Mouse (Mus musculus) limb, embryonic 12.5 days (tissue): ENCODE results near the gene Cpox. TPM values are rescaled to one million over a fixed set of nuclear protein-coding genes. Genes with fewer than 3 reads are reported as not detected.
A peak's percentile ranks its signal among the peaks of the same experiment; 100 is the strongest.

Source experiments
- ATAC-seq: fragments of 200-750 bp; cut with Nextera tagmentation; 2 replicates; pipeline ENCODE4 v1.8.0; 2017; ENCODE audit warnings: low read depth, moderate TSS enrichment; ENCODE audit not compliant: insufficient number of reproducible peaks, insufficient read depth, low FRiP score, low TSS enrichment
- H3K27ac ChIP-seq: fragments of 300-500 bp; sonication (generic); 2 replicates; pipeline ENCODE4 v1.5.1; 2016; ENCODE audit warnings: mild to moderate bottlenecking, moderate library complexity
- H3K27me3 ChIP-seq: fragments of 300-500 bp; sonication (generic); 2 replicates; pipeline ENCODE4 v1.6.1; 2016; ENCODE audit warnings: mild to moderate bottlenecking, moderate library complexity
- H3K36me3 ChIP-seq: fragments of 300-500 bp; sonication (generic); 2 replicates; pipeline ENCODE4 v1.6.1; 2016; ENCODE audit warnings: mild to moderate bottlenecking, moderate library complexity
- H3K4me1 ChIP-seq: fragments of 300-500 bp; sonication (generic); replicated peaks from 2 replicates; pipeline ENCODE4 v1.6.1; 2016
- H3K4me2 ChIP-seq: fragments of 300-500 bp; sonication (generic); 2 replicates; pipeline ENCODE4 v1.6.1; 2016; ENCODE audit warnings: mild to moderate bottlenecking, moderate library complexity
- H3K4me3 ChIP-seq: fragments of 300-500 bp; sonication (generic); replicated peaks from 2 replicates; pipeline ENCODE4 v1.5.1; 2016; ENCODE audit warnings: mild to moderate bottlenecking
- H3K9ac ChIP-seq: fragments of 300-500 bp; sonication (generic); replicated peaks from 2 replicates; pipeline ENCODE4 v1.6.1; 2016; ENCODE audit warnings: mild to moderate bottlenecking, moderate library complexity
- H3K9me3 ChIP-seq: fragments of 300-500 bp; sonication (generic); 2 replicates; pipeline ENCODE4 v1.6.1; 2016; ENCODE audit warnings: mild to moderate bottlenecking, moderate library complexity
- WGBS: fragments of 180-500 bp; shearing (Covaris S2); methylation state at CpG from one replicate; pipeline ENCODE4 v1.1.7; 2016; 5-methylcytosine and 5-hydroxymethylcytosine counted together
- polyA plus RNA-seq: library from polyadenylated mRNA; unstranded; fragments of >200 nt; fragmentation: Nextera tagmentation; extraction: Ambion mirVana; gene quantifications from 2 replicates; pipeline ENCODE4 v1.2.1, GENCODE M21; 2016

Cpox gene
- polyA plus RNA-seq, 1 experiment from 2014 or later, result 23.4 TPM

GRCm38 (mm10) chr16:58722292-58722691, 52.2 kb downstream of the Cpox start:
- Histone ChIP-seq H3K27me3 (no peaks in the 10 kb centered on the region), H3K4me3 (no peak overlapping the region), H3K4me2 (no peak overlapping the region), H3K9me3 (no peaks in the 10 kb centered on the region), H3K9ac (no peak overlapping the region), H3K4me1 (no peaks in the 10 kb centered on the region), H3K36me3 (no peaks in the 10 kb centered on the region), H3K27ac (no peak overlapping the region)
- ATAC-seq, result no peak
- 91% methylated on average over 2 of the region's 2 CpGs for WGBS

GRCm38 (mm10) chr16:58726680-58727476, 56.8 kb downstream of the Cpox start:
- H3K9me3 ChIP-seq, result no peaks in the 10 kb centered on the region
- H3K36me3 ChIP-seq, result peaks cover 20% of the 10 kb centered on the region
- WGBS, result 81% methylated on average over 11 of the region's 11 CpGs
- H3K9ac ChIP-seq, result no peak overlapping the region
- no peak for ATAC-seq
- no peaks in the 10 kb centered on the region for H3K27me3 ChIP-seq
- peak overlapping the region; percentile 46 for H3K4me2 ChIP-seq
- no peak overlapping the region for H3K27ac ChIP-seq
- peaks cover 4% of the 10 kb centered on the region for H3K4me1 ChIP-seq
- peak overlapping the region; percentile 80; the same call in 1 of the 2 replicates for H3K4me3 ChIP-seq

GRCm38 (mm10) chr16:58727477-58728131, 57.5 kb downstream of the Cpox start, which contains the start of gene Cldnd1:
Gene Cldnd1 (plus strand): TSS chr16:58727910.
- H3K4me2 ChIP-seq, result peak within 1 kb of the TSS; percentile 57
- no peaks in the 10 kb centered on the region for H3K27me3 ChIP-seq
- peak within 1 kb of the TSS; percentile 80 for H3K27ac ChIP-seq
- H3K4me1 ChIP-seq, result peaks cover 4% of the 10 kb centered on the region
- ATAC-seq, result peak; percentile 100
- H3K9me3 ChIP-seq, result no peaks in the 10 kb centered on the region
- peaks cover 27% of the 10 kb centered on the region for H3K36me3 ChIP-seq
- peak within 1 kb of the TSS; percentile 79 for H3K9ac ChIP-seq
- 1% methylated on average over 35 of the region's 35 CpGs for WGBS
- H3K4me3 ChIP-seq, result peak within 1 kb of the TSS; percentile 80

DNA sequence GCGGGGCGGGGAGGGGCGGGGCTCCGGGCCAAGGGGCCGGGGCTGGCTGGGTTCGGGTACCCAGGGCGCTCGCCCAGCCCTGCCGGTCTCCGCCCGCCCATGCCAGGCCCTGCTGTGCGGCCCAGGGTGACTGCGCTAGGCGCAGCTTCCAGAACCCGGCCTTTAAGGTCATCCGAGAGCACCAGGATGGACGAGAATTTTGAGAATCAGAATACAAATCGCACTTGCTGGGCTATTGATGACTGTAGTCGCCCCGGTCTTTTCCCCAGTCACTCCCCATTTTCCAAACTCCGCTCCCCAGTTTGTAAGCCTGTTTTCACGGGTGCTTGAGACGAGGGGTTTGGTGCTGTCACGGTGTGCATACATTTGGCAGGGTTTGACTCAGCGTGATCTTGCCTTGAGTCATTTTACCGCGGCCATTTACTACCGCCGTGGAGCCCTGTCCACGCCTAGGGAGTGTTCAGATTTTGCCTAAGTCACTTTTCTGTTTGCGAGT, 58.1 kb downstream of the Cpox start:
- ATAC-seq, result peak; percentile 93
- Histone ChIP-seq H3K27me3 (no peaks in the 10 kb centered on the region), H3K27ac (peak overlapping the region; percentile 80), H3K4me1 (peaks cover 4% of the 10 kb centered on the region), H3K9me3 (no peaks in the 10 kb centered on the region), H3K4me3 (peak overlapping the region; percentile 80), H3K9ac (peak overlapping the region; percentile 79), H3K36me3 (peaks cover 33% of the 10 kb centered on the region), H3K4me2 (peak overlapping the region; percentile 57)
- WGBS, result under 1% methylated on average over 23 of the region's 31 CpGs

DNA sequence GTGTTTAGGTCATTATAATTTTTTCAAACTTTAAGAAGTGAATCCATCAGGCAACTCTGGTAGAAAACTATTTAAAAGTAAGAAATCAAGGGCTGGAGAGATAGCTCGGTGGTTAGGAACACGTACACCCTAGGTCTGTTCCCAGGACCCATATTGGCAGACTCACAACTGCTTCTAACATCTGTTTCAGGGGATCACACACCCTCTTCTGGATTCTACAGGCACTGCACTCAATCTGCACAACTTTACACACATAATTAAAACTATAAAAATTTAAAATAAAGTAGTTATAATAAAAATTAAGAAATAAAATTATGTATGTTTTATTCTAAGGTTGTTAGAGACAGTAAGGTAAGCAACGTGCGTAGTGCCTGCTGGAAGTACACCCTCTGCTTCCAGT, 68.1 kb downstream of the Cpox start:
- no peak for ATAC-seq
- WGBS, result 78% methylated on average over 4 of the region's 4 CpGs
- Histone ChIP-seq H3K27ac (no peak overlapping the region), H3K27me3 (no peaks in the 10 kb centered on the region), H3K36me3 (peaks cover 24% of the 10 kb centered on the region), H3K4me1 (no peaks in the 10 kb centered on the region), H3K9me3 (no peaks in the 10 kb centered on the region), H3K9ac (no peak overlapping the region), H3K4me2 (no peak overlapping the region), H3K4me3 (no peak overlapping the region)

DNA sequence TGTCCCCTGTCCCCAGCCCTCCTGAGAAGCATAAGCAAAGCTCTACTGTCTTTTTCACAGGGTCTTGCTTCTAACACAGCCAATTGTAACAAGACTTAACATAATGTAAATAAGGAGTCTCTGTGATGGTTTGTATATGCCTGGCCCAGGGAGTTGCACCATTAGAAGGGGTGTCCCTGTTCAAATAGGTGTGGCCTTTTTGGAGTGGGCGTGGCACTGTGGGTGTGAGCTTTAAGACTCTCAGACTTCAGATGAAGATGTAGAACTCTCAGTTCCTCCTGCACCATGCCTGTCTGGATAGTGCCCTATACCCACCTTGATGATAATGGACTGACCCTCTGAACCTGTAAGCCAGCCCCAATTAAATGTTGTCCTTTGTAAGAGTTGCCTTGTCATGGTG, 68.7 kb downstream of the Cpox start:
- WGBS, result 90% methylated on average over 1 of the region's 1 CpGs
- no peaks in the 10 kb centered on the region for H3K27me3 ChIP-seq
- H3K27ac ChIP-seq, result no peak overlapping the region
- H3K36me3 ChIP-seq, result peaks cover 18% of the 10 kb centered on the region
- no peak for ATAC-seq
- no peaks in the 10 kb centered on the region for H3K9me3 ChIP-seq
- no peak overlapping the region for H3K4me2 ChIP-seq
- no peak overlapping the region for H3K9ac ChIP-seq
- H3K4me3 ChIP-seq, result no peak overlapping the region
- H3K4me1 ChIP-seq, result no peaks in the 10 kb centered on the region

GRCm38 (mm10) chr16:58740751-58741150, 70.7 kb downstream of the Cpox start:
- ATAC-seq, result no peak
- H3K9ac ChIP-seq, result no peak overlapping the region
- 0 out of 2 replicates have a peak, but pooled peaks cover 1% of the 10 kb centered on the region for H3K36me3 ChIP-seq
- H3K4me2 ChIP-seq, result no peak overlapping the region
- no peaks in the 10 kb centered on the region for H3K27me3 ChIP-seq
- 93% methylated on average over 5 of the region's 5 CpGs for WGBS
- H3K4me1 ChIP-seq, result no peaks in the 10 kb centered on the region
- H3K4me3 ChIP-seq, result no peak overlapping the region
- H3K27ac ChIP-seq, result no peak overlapping the region
- no peaks in the 10 kb centered on the region for H3K9me3 ChIP-seq

- 71% methylated on average over 4 of the region's 4 CpGs for WGBS
- no peaks in the 10 kb centered on the region for H3K27me3 ChIP-seq
- ATAC-seq, result no peak
- no peak overlapping the region for H3K27ac ChIP-seq
- H3K4me2 ChIP-seq, result no peak overlapping the region
- no peak overlapping the region for H3K9ac ChIP-seq
- H3K36me3 ChIP-seq, result no peaks in the 10 kb centered on the region
- H3K4me1 ChIP-seq, result no peaks in the 10 kb centered on the region
- H3K9me3 ChIP-seq, result no peaks in the 10 kb centered on the region
- no peak overlapping the region for H3K4me3 ChIP-seq
Observed at GRCm38 (mm10) chr16:58746715-58747114, 76.6 kb downstream of the Cpox start.

- Histone ChIP-seq H3K36me3 (no peaks in the 10 kb centered on the region), H3K9ac (no peak overlapping the region), H3K9me3 (no peaks in the 10 kb centered on the region), H3K4me2 (no peak overlapping the region), H3K4me3 (no peak overlapping the region), H3K27me3 (no peaks in the 10 kb centered on the region), H3K27ac (no peak overlapping the region), H3K4me1 (0 out of 2 replicates have a peak, but pooled peaks cover 2% of the 10 kb centered on the region)
- WGBS, result 28% methylated on average over 1 of the region's 1 CpGs
- ATAC-seq, result no peak
Observed at GRCm38 (mm10) chr16:58751314-58751713, 81.2 kb downstream of the Cpox start.

DNA sequence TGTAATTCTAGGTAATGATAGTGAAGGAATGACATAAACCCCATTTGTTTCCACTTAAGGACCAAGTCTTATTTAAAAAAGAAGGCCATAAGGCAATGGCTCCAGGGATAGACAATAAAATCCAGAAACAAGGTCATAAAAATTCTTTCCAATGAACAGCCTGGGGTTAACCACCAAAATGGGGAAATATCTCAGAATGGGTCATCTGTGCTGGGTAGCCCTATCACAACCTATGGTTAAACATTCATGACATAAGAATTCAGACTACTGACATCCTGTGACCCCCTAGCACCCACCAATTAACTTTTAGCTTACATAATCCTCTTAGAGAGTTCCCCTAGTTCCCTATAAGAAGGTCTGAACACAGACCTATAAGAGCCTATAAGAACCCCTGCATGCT, 86.1 kb downstream of the Cpox start:
- no peak overlapping the region for H3K27ac ChIP-seq
- no peak; the same call in 1 of the 2 replicates for ATAC-seq

DNA sequence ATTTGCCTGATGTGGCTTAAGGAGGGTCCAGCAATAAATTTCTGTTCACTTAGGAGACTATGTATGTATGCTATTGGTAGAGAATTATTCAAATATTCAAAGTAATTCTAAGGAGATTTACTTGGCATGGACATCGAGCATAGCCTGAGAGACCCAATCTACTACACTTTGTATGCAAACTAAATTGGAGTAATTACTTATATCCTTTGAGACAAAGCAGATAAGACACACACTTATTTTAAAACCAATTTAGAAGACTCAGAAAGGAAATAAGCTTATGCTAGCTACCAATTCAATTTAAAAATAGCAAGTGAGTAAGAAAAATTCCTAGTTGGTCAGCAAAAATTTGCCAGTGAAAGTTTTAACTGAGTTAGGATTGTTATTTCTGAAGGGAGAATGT, 93.0 kb downstream of the Cpox start, which contains the start of gene Olfr172:
Olfr172 (minus strand) TSS at position 101 of the 400 bp plus-strand sequence.
- H3K9me3 ChIP-seq, result peaks cover 5% of the 10 kb centered on the region; the same call in 1 of the 2 replicates
- no peak within 1 kb of the TSS for H3K4me3 ChIP-seq
- no peak within 1 kb of the TSS for H3K4me2 ChIP-seq
- H3K36me3 ChIP-seq, result no peaks in the 10 kb centered on the region
- H3K27me3 ChIP-seq, result no peaks in the 10 kb centered on the region
- ATAC-seq, result no peak
- H3K9ac ChIP-seq, result no peak within 1 kb of the TSS
- WGBS, result 75% methylated on average over 1 of the region's 1 CpGs
- no peak within 1 kb of the TSS for H3K27ac ChIP-seq
- no peaks in the 10 kb centered on the region for H3K4me1 ChIP-seq

More for the DNA sequence above, 86.1 kb downstream of the Cpox start:
- H3K4me2 ChIP-seq, result no peak overlapping the region
- H3K9me3 ChIP-seq, result no peaks in the 10 kb centered on the region
- H3K27me3 ChIP-seq, result no peaks in the 10 kb centered on the region
- H3K4me1 ChIP-seq, result 0 out of 2 replicates have a peak, but pooled peaks cover 3% of the 10 kb centered on the region
- H3K9ac ChIP-seq, result no peak overlapping the region
- no peaks in the 10 kb centered on the region for H3K36me3 ChIP-seq
- no peak overlapping the region for H3K4me3 ChIP-seq
